Mouse (Mus musculus): Measurements from ENCODE around the gene Atp5h.

Atp5h gene

GRCm38 (mm10) chr11:115366706-115367394 is 52.9 kb downstream of the Atp5h start:
- peak; percentile 63 to 70 for DNase-seq (ENCODE audit: low spot score in 2 of 2)

GRCm38 (mm10) chr11:115366039-115366705 is 53.6 kb downstream of the Atp5h start:
- DNase-seq (ENCODE audit: low spot score in 2 of 2) = no peak

Measured in right cerebral cortex, adult 2 months (tissue).